Mouse (Mus musculus) kidney, adult 2 months (tissue): ENCODE measurements around the gene Olfr646.

Source experiments
- CTCF ChIP-seq: fragments of 200-500 bp; conservative IDR thresholded peaks from 2 replicates; pipeline ENCODE4 v1.5.1; 2011; ENCODE audit warnings: low read depth, mild to moderate bottlenecking, control low read depth, low read length, moderate library complexity, mixed read lengths; ENCODE audit not compliant: insufficient read depth, insufficient read length
- POLR2A ChIP-seq: fragments of 200-500 bp; IDR thresholded peaks from one replicate; pipeline ENCODE4 v1.6.1; 2011; ENCODE audit warnings: low read depth, low read length, control low read depth

- TF ChIP-seq POLR2A (no peak), CTCF (no peak)
Measured at GRCm38 (mm10) chr7:104104757-104104972, at the start of gene Olfr646.
